Mouse (Mus musculus) gonadal fat pad, adult 2 months (tissue): ENCODE results near the gene Zfp36l3. TPM values are rescaled to one million over a fixed set of nuclear protein-coding genes. Genes with fewer than 3 reads are reported as not detected.
"Not testable (repeated sequence)": the region's sequence is repeated elsewhere in the genome, so short reads cannot be mapped to it uniquely, and the experiment has no call there.

Experiments
- DNase-seq: peaks from one replicate; pipeline ENCODE4 v3.0.0-alpha.2; 2012; ENCODE audit warnings: low read depth
- polyA plus RNA-seq: library from polyadenylated mRNA; depleted of rRNA; stranded (reverse); fragments of >200 nt; gene quantifications from 2 replicates; pipeline ENCODE4 v1.2.3, GENCODE M21; 2012; rRNA removed

The Zfp36l3 gene
- 0.06 TPM in 1 of 2 replicates, not detected in the other for polyA plus RNA-seq

DNA sequence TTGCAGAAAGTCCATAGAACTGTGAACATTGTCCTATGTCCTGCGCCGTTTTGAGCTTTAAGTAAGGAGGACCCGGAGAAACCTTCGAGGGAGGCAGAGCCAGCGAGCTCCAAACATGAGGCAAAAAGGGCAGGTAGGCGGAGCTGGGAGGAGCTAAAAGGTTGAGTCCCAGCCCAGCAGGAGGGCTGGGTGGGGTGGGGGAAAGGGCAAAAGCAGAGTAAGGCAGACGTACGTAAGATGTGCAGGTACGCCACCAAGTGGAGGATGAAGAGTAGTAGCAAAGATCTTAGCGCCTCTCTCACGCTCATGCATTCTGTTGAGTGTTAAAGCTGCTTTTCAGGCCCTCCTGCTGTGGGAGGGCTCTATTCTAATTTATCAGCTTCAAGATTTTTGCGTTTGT is at the start of gene Zfp36l3:
Gene Zfp36l3, minus strand, starts transcription at position 119 of the 400 bp plus-strand sequence.
- DNase-seq, result no peak

DNA sequence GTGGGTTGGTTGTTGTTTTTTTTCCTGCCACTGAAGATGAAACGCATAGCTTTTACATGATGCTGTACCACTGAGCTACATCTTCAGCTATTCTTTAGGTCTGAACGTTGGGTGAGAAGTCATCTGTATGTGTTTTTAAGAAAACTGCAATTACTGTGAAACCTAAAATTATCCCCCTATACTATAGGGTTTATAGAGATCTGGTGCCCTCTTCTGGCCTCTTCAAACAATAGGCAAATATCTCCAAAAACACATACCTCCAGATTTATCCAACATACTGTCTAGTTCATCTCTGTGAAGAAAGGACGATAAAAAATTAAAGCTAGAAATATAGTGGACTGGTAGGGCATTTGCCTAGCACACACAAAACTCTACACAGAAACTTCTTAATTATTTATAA is 22.9 kb upstream of the Zfp36l3 start:
- DNase-seq, result no peak

DNA sequence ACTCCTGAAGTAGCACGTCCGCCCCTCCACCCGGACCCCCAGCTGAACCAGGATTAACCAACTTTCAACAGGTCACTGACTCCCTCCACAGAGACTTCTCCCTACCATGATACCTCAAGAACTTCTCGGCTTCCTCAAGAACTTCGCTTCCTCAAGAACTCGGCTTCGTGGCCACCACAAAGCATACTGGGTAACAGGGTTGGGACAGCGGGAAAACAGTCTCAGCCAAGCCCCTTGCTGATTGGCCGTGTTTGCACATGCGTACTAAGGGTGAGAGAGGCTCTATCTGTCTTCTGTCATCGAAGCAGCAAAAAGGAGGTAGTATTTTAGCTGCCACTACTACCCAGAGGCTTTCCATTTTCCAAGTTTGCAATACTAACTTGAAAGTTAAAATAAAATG is 21.3 kb upstream of the Zfp36l3 start, which contains the start of gene Xlr:
Gene Xlr, minus strand, starts transcription at position 188 of the 400 bp plus-strand sequence.
- DNase-seq, result not testable (repeated sequence)

DNA sequence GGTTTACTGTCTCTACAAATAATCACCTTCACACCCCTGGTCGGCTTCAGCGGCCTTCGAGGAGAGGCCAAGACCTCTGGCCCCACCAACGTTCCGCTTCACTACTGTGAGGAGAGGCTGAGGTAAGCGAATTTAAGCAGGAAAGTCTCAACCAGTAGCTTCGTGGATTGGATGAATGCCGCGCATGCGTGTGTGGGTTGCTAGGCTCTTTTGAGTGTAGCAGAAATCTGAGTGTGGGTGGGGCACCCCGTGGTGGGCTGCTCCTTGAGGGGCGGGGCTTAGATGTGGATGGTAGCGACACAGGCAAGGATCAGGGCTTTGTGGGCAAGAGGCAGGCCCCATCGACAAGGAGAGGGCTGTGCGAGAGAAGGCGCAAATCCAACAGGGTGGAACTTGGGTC is 18.5 kb downstream of the Zfp36l3 start, which contains the start of gene 1700013H16Rik:
Gene 1700013H16Rik, minus strand, starts transcription at position 96 of the 400 bp plus-strand sequence.
- no peak for DNase-seq

DNA sequence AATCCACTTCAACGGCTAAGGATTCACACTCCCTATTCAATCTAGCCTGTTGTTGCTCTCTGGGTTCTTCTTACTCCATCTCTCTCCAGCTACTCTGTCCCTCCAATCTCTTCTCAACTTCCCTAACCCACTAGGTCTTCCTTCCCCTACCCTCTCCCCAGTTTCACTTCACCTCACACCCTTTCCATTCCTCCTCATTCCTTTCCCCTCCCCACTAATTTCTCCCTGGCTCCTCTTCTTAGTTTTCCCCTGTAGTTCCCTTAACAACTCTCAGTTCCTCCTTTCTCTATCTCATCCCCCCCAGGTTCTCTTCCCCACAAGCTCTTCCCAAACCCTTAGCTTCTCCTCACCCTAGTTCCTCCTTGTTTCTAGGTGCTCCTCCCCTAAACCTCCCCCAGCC is 23.3 kb downstream of the Zfp36l3 start:
- DNase-seq, result no peak

DNA sequence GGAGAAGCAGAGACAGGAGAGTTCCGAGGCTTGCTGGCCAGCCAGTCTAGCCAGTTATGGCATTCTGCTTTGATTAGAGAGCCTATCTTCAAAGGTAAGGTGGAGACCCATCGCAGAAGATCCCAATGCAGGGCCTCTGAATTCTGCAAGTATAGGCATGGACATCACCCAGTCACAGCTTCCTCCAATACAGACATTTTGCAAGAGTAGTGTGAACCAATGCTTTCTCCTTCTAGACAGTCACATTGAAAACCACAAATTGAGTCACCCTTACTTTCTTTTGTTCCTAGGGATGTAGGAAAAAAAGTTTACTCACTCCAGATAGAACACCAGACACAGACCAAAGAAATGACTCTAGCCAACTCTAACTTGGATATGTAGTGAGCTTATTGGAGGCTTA is 47.2 kb downstream of the Zfp36l3 start:
- no peak for DNase-seq

DNA sequence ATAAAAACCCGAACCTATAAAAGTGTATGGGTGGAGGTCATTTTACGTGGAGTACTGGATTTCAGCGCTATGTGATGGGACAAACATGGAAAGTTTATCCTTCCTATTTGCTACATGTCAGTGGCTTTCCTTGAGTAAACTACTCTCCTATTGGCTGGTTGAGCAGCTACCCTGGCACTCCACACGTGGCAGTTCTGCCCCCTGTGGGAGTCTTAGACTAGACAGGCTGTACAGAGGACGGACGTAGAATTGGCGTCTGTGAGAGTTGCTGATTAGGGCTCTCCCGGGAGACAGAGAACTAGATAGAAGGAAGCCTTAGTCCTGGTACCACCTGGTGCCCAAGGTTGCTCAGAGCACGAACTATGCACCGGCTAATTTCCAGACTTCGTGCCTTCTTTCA is 51.6 kb downstream of the Zfp36l3 start, which contains the start of gene 4930502E18Rik:
Gene 4930502E18Rik, plus strand, starts transcription at position 231 of the 400 bp plus-strand sequence.
- no peak for DNase-seq

Other genes with a start within 250 kb of the Zfp36l3 start
- gene Rtl8c, start 168.4 kb downstream of the Zfp36l3 start, polyA plus RNA-seq, result 27.6 and 29.7 TPM in 2 replicates
- not detected in 2 replicates for gene Gm14597, start 167.4 kb downstream of the Zfp36l3 start, polyA plus RNA-seq
- gene Rtl8a, start 132.7 kb downstream of the Zfp36l3 start, polyA plus RNA-seq, result 107 and 154 TPM in 2 replicates
- 125 and 206 TPM in 2 replicates for gene Rtl8b, start 106.0 kb downstream of the Zfp36l3 start, polyA plus RNA-seq
- not detected in 2 replicates for gene 4930502E18Rik, start 51.6 kb downstream of the Zfp36l3 start, polyA plus RNA-seq
- not detected in 2 replicates for gene 1700013H16Rik, start 18.6 kb downstream of the Zfp36l3 start, polyA plus RNA-seq
- gene Xlr, start 21.3 kb upstream of the Zfp36l3 start, polyA plus RNA-seq, result 0.16 TPM in 1 of 2 replicates, not detected in the other